Mouse (Mus musculus): Measurements from ENCODE around the gene Slc38a8.

DNA sequence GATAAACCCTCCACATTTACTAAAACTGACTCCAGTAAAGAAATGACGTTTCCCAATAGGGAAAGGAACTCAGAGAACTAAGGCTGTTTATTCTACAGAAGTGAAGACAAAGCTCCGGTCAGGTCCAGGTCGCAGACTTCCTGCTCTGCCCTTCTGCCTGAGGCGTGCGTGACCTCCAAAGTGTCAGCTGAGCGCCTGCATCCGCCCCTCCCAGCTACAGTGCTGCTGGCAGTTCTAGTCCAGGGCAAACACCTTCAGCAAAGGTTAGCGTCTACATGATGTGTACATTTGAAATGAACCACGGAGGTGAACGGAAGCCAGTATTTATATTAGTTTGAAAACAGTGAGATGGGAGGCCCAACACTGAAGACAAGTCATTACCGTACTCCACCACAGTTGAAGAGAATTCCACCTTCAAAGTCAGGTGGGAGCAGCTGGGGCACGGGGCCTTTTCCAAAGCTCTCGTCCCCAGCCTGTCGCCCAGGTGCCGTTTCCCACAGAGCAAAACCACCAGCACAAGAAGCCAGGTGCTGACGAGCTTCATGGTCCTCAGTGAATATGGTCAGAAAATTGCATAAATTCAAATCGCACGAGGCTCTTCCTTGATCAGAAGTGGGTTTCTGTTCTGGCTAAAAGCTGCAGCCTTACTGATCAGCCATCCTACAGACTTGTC lies 45.7 kb upstream of the Slc38a8 start:
- TF ChIP-seq CTCF (IDR thresholded peaks at IDR 0.05): no peak
- TF ChIP-seq EP300 (IDR thresholded peaks at IDR 0.05): peak; percentile 36; the same call in 1 of the 2 replicates
